Mouse (Mus musculus) olfactory bulb, adult 2 months (tissue): ENCODE results near the gene Pcdh15.

ENCODE experiments used
- CTCF ChIP-seq: fragments of 200-500 bp; IDR thresholded peaks from 2 replicates; pipeline ENCODE4 v1.5.1; 2012; ENCODE audit warnings: low read depth, mild to moderate bottlenecking, low read length, moderate library complexity; ENCODE audit not compliant: insufficient read depth
- POLR2A ChIP-seq: fragments of 200-500 bp; IDR thresholded peaks from 2 replicates; pipeline ENCODE4 v1.6.1; 2012; ENCODE audit warnings: mild to moderate bottlenecking, low read depth, low read length, moderate library complexity; ENCODE audit not compliant: insufficient read depth

- no peak for TF ChIP-seq CTCF
- TF ChIP-seq POLR2A, result no peak
These were observed 116.9 kb downstream of the Pcdh15 start for GRCm38 (mm10) chr10:73216001-73216400.
